Mouse (Mus musculus) heart, adult 2 months (tissue): ENCODE data around the gene Rbbp5.

Source experiments
- CTCF ChIP-seq: fragments of 200-600 bp; IDR thresholded peaks from 2 replicates; pipeline ENCODE4 v1.8.1; 2022; ENCODE audit warnings: antibody characterized with exemption, mild to moderate bottlenecking, moderate library complexity
- POLR2A ChIP-seq: fragments of 200-500 bp; IDR thresholded peaks from 2 replicates; pipeline ENCODE4 v1.6.1; 2011; ENCODE audit warnings: mild to moderate bottlenecking, low read depth, low read length, control low read depth; ENCODE audit not compliant: insufficient read depth

- TF ChIP-seq POLR2A (no peak), CTCF (no peak)
These were observed 58.4 kb downstream of the Rbbp5 start for GRCm38 (mm10) chr1:132535541-132535940.
